Mouse (Mus musculus) lung, embryonic 16.5 days (tissue): ENCODE measurements around the gene Slc38a2. TPM values are rescaled to one million over a fixed set of nuclear protein-coding genes. Genes with fewer than 3 reads are reported as not detected.

Experiments used
- ATAC-seq: fragments of 200-750 bp; cut with Nextera tagmentation; 2 replicates; pipeline ENCODE4 v1.8.0; 2017; ENCODE audit warnings: low read depth, mild to moderate bottlenecking, moderate library complexity
- H3K27ac ChIP-seq: fragments of 300-500 bp; sonication (generic); 2 replicates; pipeline ENCODE4 v1.5.1; 2014; ENCODE audit warnings: mild to moderate bottlenecking, control low read depth, low read length
- H3K27me3 ChIP-seq: fragments of 300-500 bp; sonication (generic); 2 replicates; pipeline ENCODE4 v1.6.1; 2014; ENCODE audit warnings: low read depth, low read length, mixed read lengths; ENCODE audit not compliant: control insufficient read depth, insufficient read depth
- H3K36me3 ChIP-seq: fragments of 300-500 bp; sonication (generic); 2 replicates; pipeline ENCODE4 v1.6.1; 2014; ENCODE audit warnings: low read length; ENCODE audit not compliant: control insufficient read depth, insufficient read depth
- H3K4me1 ChIP-seq: fragments of 300-500 bp; sonication (generic); replicated peaks from 2 replicates; pipeline ENCODE4 v1.6.1; 2014; ENCODE audit warnings: low read length, mixed read lengths; ENCODE audit not compliant: control insufficient read depth, insufficient read depth
- H3K4me2 ChIP-seq: fragments of 300-500 bp; sonication (generic); 2 replicates; pipeline ENCODE4 v1.6.1; 2014; ENCODE audit warnings: low read depth, low read length, control low read depth
- H3K4me3 ChIP-seq: fragments of 300-500 bp; sonication (generic); 2 replicates; pipeline ENCODE4 v1.5.1; 2014; ENCODE audit warnings: mild to moderate bottlenecking, low read length, control low read depth
- H3K9ac ChIP-seq: fragments of 300-500 bp; sonication (generic); 2 replicates; pipeline ENCODE4 v1.6.1; 2014; ENCODE audit warnings: low read length, control low read depth
- H3K9me3 ChIP-seq: fragments of 300-500 bp; sonication (generic); 2 replicates; pipeline ENCODE4 v1.6.1; 2016; ENCODE audit warnings: low read length; ENCODE audit not compliant: control insufficient read depth
- WGBS: fragments of 180-500 bp; shearing (Covaris S2); extraction: QIAGEN DNeasy Blood & Tissue Kit; methylation state at CpG from one replicate; pipeline ENCODE4 v1.1.7; 2014; 5-methylcytosine and 5-hydroxymethylcytosine counted together
- polyA plus RNA-seq: library from polyadenylated mRNA; unstranded; fragments of >200 nt; fragmentation: Nextera tagmentation; extraction: Ambion mirVana; gene quantifications from 2 replicates; pipeline ENCODE4 v1.2.1, GENCODE M21; 2015

Gene Slc38a2
- 143 and 155 TPM in 2 replicates for polyA plus RNA-seq

GRCm38 (mm10) chr15:96699521-96700511 is at the start of gene Slc38a2:
Slc38a2 (minus strand) TSS chr15:96699730.
- peaks cover 24% of the 10 kb centered on the region for H3K4me1 ChIP-seq
- under 1% methylated on average over 76 of the region's 76 CpGs for WGBS
- H3K4me3 ChIP-seq, result peak within 1 kb of the TSS; percentile 87
- H3K9me3 ChIP-seq, result no peaks in the 10 kb centered on the region
- ATAC-seq, result peak; percentile 86
- peak within 1 kb of the TSS; percentile 99 for H3K27ac ChIP-seq
- H3K4me2 ChIP-seq, result peak within 1 kb of the TSS; percentile 77
- peak within 1 kb of the TSS; percentile 99 for H3K9ac ChIP-seq
- H3K27me3 ChIP-seq, result no peaks in the 10 kb centered on the region
- peaks cover 10% of the 10 kb centered on the region for H3K36me3 ChIP-seq

- 39% methylated on average over 10 of the region's 10 CpGs for WGBS
- Histone ChIP-seq H3K27me3 (no peaks in the 10 kb centered on the region), H3K27ac (no peak overlapping the region; the same call in 1 of the 2 replicates), H3K9ac (no peak overlapping the region), H3K4me3 (no peak overlapping the region), H3K36me3 (no peaks in the 10 kb centered on the region), H3K9me3 (peaks cover 4% of the 10 kb centered on the region; the same call in 1 of the 2 replicates), H3K4me2 (peak overlapping the region; percentile 22; the same call in 1 of the 2 replicates), H3K4me1 (peaks cover 6% of the 10 kb centered on the region)
- ATAC-seq, result no peak
These were observed 49.6 kb upstream of the Slc38a2 start for GRCm38 (mm10) chr15:96749101-96749500.

GRCm38 (mm10) chr15:96747551-96747950 is 48.0 kb upstream of the Slc38a2 start:
- Histone ChIP-seq H3K4me3 (no peak overlapping the region), H3K27me3 (no peaks in the 10 kb centered on the region), H3K27ac (no peak overlapping the region), H3K4me1 (peaks cover 16% of the 10 kb centered on the region), H3K36me3 (no peaks in the 10 kb centered on the region), H3K9me3 (peaks cover 4% of the 10 kb centered on the region; the same call in 1 of the 2 replicates), H3K9ac (no peak overlapping the region), H3K4me2 (no peak overlapping the region)
- WGBS, result 50% methylated on average over 11 of the region's 11 CpGs
- no peak for ATAC-seq

- peaks cover 16% of the 10 kb centered on the region for H3K4me1 ChIP-seq
- no peak overlapping the region for H3K9ac ChIP-seq
- 77% methylated on average over 6 of the region's 6 CpGs for WGBS
- no peak overlapping the region for H3K27ac ChIP-seq
- H3K4me3 ChIP-seq, result no peak overlapping the region
- ATAC-seq, result no peak
- H3K9me3 ChIP-seq, result peaks cover 4% of the 10 kb centered on the region; the same call in 1 of the 2 replicates
- H3K27me3 ChIP-seq, result no peaks in the 10 kb centered on the region
- H3K36me3 ChIP-seq, result no peaks in the 10 kb centered on the region
- H3K4me2 ChIP-seq, result no peak overlapping the region
These were observed 47.5 kb upstream of the Slc38a2 start for GRCm38 (mm10) chr15:96746986-96747385.

- Histone ChIP-seq H3K27ac (no peak overlapping the region), H3K9me3 (peaks cover 4% of the 10 kb centered on the region; the same call in 1 of the 2 replicates), H3K9ac (no peak overlapping the region), H3K27me3 (no peaks in the 10 kb centered on the region), H3K4me1 (peaks cover 16% of the 10 kb centered on the region), H3K36me3 (no peaks in the 10 kb centered on the region), H3K4me3 (no peak overlapping the region), H3K4me2 (no peak overlapping the region)
- WGBS, result 96% methylated on average over 1 of the region's 1 CpGs
- no peak for ATAC-seq
These were observed 45.8 kb upstream of the Slc38a2 start for GRCm38 (mm10) chr15:96745299-96745698.

- no peaks in the 10 kb centered on the region for H3K27me3 ChIP-seq
- H3K4me1 ChIP-seq, result peaks cover 16% of the 10 kb centered on the region
- WGBS, result 88% methylated on average over 5 of the region's 5 CpGs
- H3K9me3 ChIP-seq, result peaks cover 4% of the 10 kb centered on the region; the same call in 1 of the 2 replicates
- no peak overlapping the region for H3K4me3 ChIP-seq
- H3K9ac ChIP-seq, result no peak overlapping the region
- no peak overlapping the region for H3K4me2 ChIP-seq
- ATAC-seq, result no peak
- peak overlapping the region; percentile 65 for H3K27ac ChIP-seq
- H3K36me3 ChIP-seq, result no peaks in the 10 kb centered on the region
These were observed 45.4 kb upstream of the Slc38a2 start for GRCm38 (mm10) chr15:96744882-96745296.

GRCm38 (mm10) chr15:96744153-96744881 is 44.8 kb upstream of the Slc38a2 start:
- Histone ChIP-seq H3K27ac (peak overlapping the region; percentile 65), H3K36me3 (no peaks in the 10 kb centered on the region), H3K9me3 (peaks cover 4% of the 10 kb centered on the region; the same call in 1 of the 2 replicates), H3K4me3 (no peak overlapping the region), H3K4me1 (peaks cover 16% of the 10 kb centered on the region), H3K9ac (no peak overlapping the region), H3K27me3 (no peaks in the 10 kb centered on the region), H3K4me2 (no peak overlapping the region)
- ATAC-seq, result peak; percentile 84
- WGBS, result 27% methylated on average over 18 of the region's 18 CpGs

- Histone ChIP-seq H3K36me3 (no peaks in the 10 kb centered on the region), H3K27ac (peak overlapping the region; percentile 62), H3K27me3 (no peaks in the 10 kb centered on the region), H3K4me3 (no peak overlapping the region), H3K4me1 (peaks cover 16% of the 10 kb centered on the region), H3K9me3 (peaks cover 2% of the 10 kb centered on the region; the same call in 1 of the 2 replicates), H3K4me2 (no peak overlapping the region), H3K9ac (no peak overlapping the region; the same call in 1 of the 2 replicates)
- ATAC-seq, result peak; percentile 59
- WGBS, result 48% methylated on average over 6 of the region's 6 CpGs
These were observed 43.7 kb upstream of the Slc38a2 start for GRCm38 (mm10) chr15:96743257-96743656.
